Mouse (Mus musculus): ENCODE data around the gene Mapk7.

- no peak for TF ChIP-seq CTCF (IDR thresholded peaks at IDR 0.05; ENCODE audit: extremely low read depth, insufficient read length, insufficient replicate concordance, low read depth, low read length)
- no peak for TF ChIP-seq POLR2A (IDR thresholded peaks at IDR 0.05; ENCODE audit: low read depth, low read length)
These were observed 579 bp downstream of the Mapk7 start for GRCm38 (mm10) chr11:61493525-61494128.

Measured in small intestine, adult 2 months (tissue).